In the genomic region with DNA sequence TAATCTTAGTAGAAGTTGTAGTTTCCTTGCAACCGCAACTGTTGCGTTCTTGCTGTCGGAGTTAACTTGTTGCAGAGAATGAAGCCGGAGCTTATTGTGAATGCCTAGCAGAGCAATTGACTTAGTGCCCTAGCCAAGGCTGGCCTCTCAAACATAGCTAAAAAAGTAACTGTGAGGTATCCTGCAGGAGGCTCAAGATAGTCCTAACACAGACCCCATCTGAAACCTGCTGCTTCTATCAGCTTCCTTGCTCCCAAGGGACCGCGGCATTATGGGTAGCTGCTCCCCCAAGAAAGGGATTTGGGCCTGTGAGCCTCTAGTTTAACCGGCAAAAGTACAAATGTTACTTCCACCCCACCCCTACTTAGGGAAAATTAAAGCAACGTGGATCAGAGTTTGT, we compare ENCODE assay signal across 8 mouse cellular contexts. TPM values are rescaled to one million over a fixed set of nuclear protein-coding genes. Genes with fewer than 3 reads are reported as not detected.
A peak's percentile ranks its signal among the peaks of the same experiment; 100 is the strongest.
DNase-seq lines count a peak whose midpoint lies in the region; ATAC-seq and TF ChIP-seq lines count a peak whose summit lies in the region.

No protein-coding gene starts in this region.

- peak overlapping the region; percentile 81; the same call in 1 of the 2 replicates for H3K9ac ChIP-seq in midbrain, embryonic 12.5 days (replicated peaks)

- peaks cover 7% of the 10 kb centered on the region; the same call in 1 of the 2 replicates for H3K4me1 ChIP-seq in bone marrow, adult 2 months (ENCODE audit: control insufficient read depth, insufficient read depth, low read length)
- peaks cover 33% of the 10 kb centered on the region for H3K4me1 ChIP-seq in hindbrain, embryonic 10.5 days (replicated peaks)
- peaks cover 14% of the 10 kb centered on the region for H3K4me1 ChIP-seq in midbrain, embryonic 12.5 days

- no peak for TF ChIP-seq CTCF in gastrocnemius, adult 2 months (IDR thresholded peaks at IDR 0.05)
- TF ChIP-seq CTCF in bone marrow, adult 2 months (IDR thresholded peaks at IDR 0.05; ENCODE audit: control insufficient read depth, insufficient read depth, low read length): no peak

- H3K27me3 ChIP-seq in hindbrain, embryonic 10.5 days (ENCODE audit: insufficient read depth, poor library complexity, severe bottlenecking): peaks cover 6% of the 10 kb centered on the region; the same call in 1 of the 2 replicates
- peaks cover 3% of the 10 kb centered on the region; the same call in 1 of the 2 replicates for H3K27me3 ChIP-seq in midbrain, embryonic 12.5 days

- peak overlapping the region; percentile 100 for H3K27ac ChIP-seq in gastrocnemius, adult 2 months
- peak overlapping the region; percentile 14; the same call in 1 of the 2 replicates for H3K27ac ChIP-seq in bone marrow, adult 2 months (ENCODE audit: control insufficient read depth, insufficient read depth, low read depth, low read length, poor library complexity)
- peak overlapping the region; percentile 99; the same call in 1 of the 2 replicates for H3K27ac ChIP-seq in hindbrain, embryonic 10.5 days
- no peak overlapping the region for H3K27ac ChIP-seq in midbrain, embryonic 12.5 days (replicated peaks)

- TF ChIP-seq POLR2A in bone marrow, adult 2 months (IDR thresholded peaks at IDR 0.05; ENCODE audit: borderline replicate concordance, control insufficient read depth, low read depth, low read length): no peak

- intact Hi-C loops in gastrocnemius, adult 2 months (cut with DNase I): no loop called here
- intact Hi-C loops in gastrocnemius, postnatal 14 days (cut with DNase I; ENCODE audit: low total_unique reads): no loop called here

- no peak for ATAC-seq in midbrain, embryonic 12.5 days (ENCODE audit: low FRiP score, low read depth)
- ATAC-seq in frontal cortex, adult (ENCODE audit: low TSS enrichment): no peak

- no peak for DNase-seq in gastrocnemius, adult 2 months
- no peak for DNase-seq in gastrocnemius, postnatal 10 days
- DNase-seq in hindbrain, embryonic 10.5 days (ENCODE audit: low spot score): no peak
- DNase-seq in gastrocnemius, postnatal 14 days: no peak
- DNase-seq in layer of hippocampus, postnatal 36 days: no peak

- peak overlapping the region; percentile 93 for H3K4me3 ChIP-seq in gastrocnemius, adult 2 months
- H3K4me3 ChIP-seq in bone marrow, adult 2 months (replicated peaks; ENCODE audit: control insufficient read depth, low read depth, low read length): no peak overlapping the region
- H3K4me3 ChIP-seq in hindbrain, embryonic 10.5 days: peak overlapping the region; percentile 75
- H3K4me3 ChIP-seq in midbrain, embryonic 12.5 days: peak overlapping the region; percentile 91

- peaks cover 27% of the 10 kb centered on the region for H3K36me3 ChIP-seq in hindbrain, embryonic 10.5 days
- peaks cover 22% of the 10 kb centered on the region for H3K36me3 ChIP-seq in midbrain, embryonic 12.5 days

- peak overlapping the region; percentile 79 for H3K4me2 ChIP-seq in midbrain, embryonic 12.5 days (replicated peaks)

- no peaks in the 10 kb centered on the region for H3K9me3 ChIP-seq in hindbrain, embryonic 10.5 days
- no peaks in the 10 kb centered on the region for H3K9me3 ChIP-seq in midbrain, embryonic 12.5 days

- 67% methylated on average over 8 of the region's 8 CpGs for WGBS in bone marrow, adult 2 months
- 43% methylated on average over 8 of the region's 8 CpGs for WGBS in hindbrain, embryonic 10.5 days
- 31% methylated on average over 8 of the region's 8 CpGs for WGBS in midbrain, embryonic 12.5 days

RNA-seq across cellular contexts. Expression of gene Nfkbia, which starts 0.9 kb away (rescaled TPM):
- 10 to 100 TPM; 26.3 to 66.2 TPM for total RNA-seq in gastrocnemius, adult 2 months (2021)
- 10 to 100 TPM; 24.8 to 38.1 TPM for total RNA-seq in gastrocnemius, postnatal 10 days (2021)
- 51.8 and 91.0 TPM in 2 replicates for polyA plus RNA-seq in bone marrow, adult 2 months (2011; ENCODE audit: insufficient read depth, insufficient read length, low replicate concordance, missing spikeins)
- polyA plus RNA-seq in hindbrain, embryonic 10.5 days (2016; fragmentation: Nextera tagmentation; extraction: Ambion mirVana): 33.8 and 37.1 TPM in 2 replicates
- polyA plus RNA-seq in midbrain, embryonic 12.5 days (2016; fragmentation: Nextera tagmentation; extraction: Ambion mirVana): 35.7 and 40.4 TPM in 2 replicates
- total RNA-seq in gastrocnemius, postnatal 14 days (2021): 10 to 100 TPM; 22.8 to 38.3 TPM
- 10 to 100 TPM; 36.5 to 44.3 TPM for total RNA-seq in layer of hippocampus, postnatal 36 days (2021)
